Mouse (Mus musculus): Measurements from ENCODE around the gene Galm.

DNA sequence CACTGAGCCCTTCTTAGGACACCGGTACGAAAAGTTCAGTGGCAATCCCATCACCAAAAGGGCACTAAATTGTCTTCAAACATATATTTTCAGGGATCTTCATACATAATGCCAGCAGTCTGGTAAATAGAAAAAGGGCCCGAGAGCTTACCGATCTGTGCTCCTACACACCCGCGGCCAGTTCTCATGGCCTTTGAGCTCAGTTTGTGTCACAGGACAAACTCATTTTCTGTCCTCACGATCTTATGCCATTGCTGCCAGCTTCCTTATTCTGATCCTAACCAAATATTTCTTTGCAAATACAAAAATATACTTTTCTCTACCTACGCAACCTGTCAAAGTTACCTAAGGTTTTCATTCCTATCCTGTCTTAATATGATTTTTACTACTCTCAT, 30.6 kb upstream of the Galm start:
- no peak for TF ChIP-seq POLR2A (IDR thresholded peaks at IDR 0.05; ENCODE audit: insufficient read length, low read depth)
- TF ChIP-seq MYOD1 (IDR thresholded peaks at IDR 0.05; ENCODE audit: control insufficient read depth in 1 of 3, insufficient read length in 2 of 3, low read depth in 2 of 3) = no peak
- no peak for TF ChIP-seq TCF12 (IDR thresholded peaks at IDR 0.05; ENCODE audit: insufficient read depth, poor library complexity, severe bottlenecking)
